Mouse (Mus musculus): Measurements from ENCODE around the gene Rnf207.

Rnf207 gene

GRCm38 (mm10) chr4:152291562-152291961 lies 27.2 kb downstream of the Rnf207 start, which contains the start of gene Hes3:
Gene Hes3 (minus strand): TSS chr4:152291662.
- ChIA-PET POLR2A (interaction anchor here in 3 of 4 experiments (0.7 to 1.8 kb wide), 9 partner anchors 9 to 184 kb away, joined by 3 to 8 read pairs (median 3); partner anchors contain the start of gene Rpl22 (in 1 of the 3)), CTCF (interaction anchor here in 2 of 4 experiments (0.8 to 1.3 kb wide), 6 partner anchors 17 to 150 kb away, joined by 3 to 4 read pairs (median 3); no protein-coding TSS in a partner anchor)

- CTCF ChIA-PET = interaction anchor here (0.5 to 1.6 kb wide), 17 partner anchors 15 to 441 kb away, joined by 3 to 6 read pairs (median 3); partner anchors contain the start of gene Rnf207 (in 1 of the 4)
- POLR2A ChIA-PET = interaction anchor here in 2 of 4 experiments (0.9 to 1.8 kb wide), 7 partner anchors 9 to 183 kb away, joined by 3 to 8 read pairs (median 4); partner anchors contain the start of gene Rpl22 (in 1 of the 2)
Measured at GRCm38 (mm10) chr4:152290991-152291390, 27.8 kb downstream of the Rnf207 start.

- ChIA-PET CTCF (interaction anchor here (0.7 to 1.6 kb wide), 13 partner anchors 14 to 156 kb away, joined by 3 to 6 read pairs (median 3); partner anchors contain the start of gene Rnf207 (in 2 of the 4)), POLR2A (interaction anchor here in 2 of 4 experiments (1.0 to 1.4 kb wide), 4 partner anchors 9 to 182 kb away, joined by 3 to 4 read pairs (median 4); no protein-coding TSS in a partner anchor)
Measured at GRCm38 (mm10) chr4:152290385-152290784, 28.4 kb downstream of the Rnf207 start.

- POLR2A ChIA-PET = interaction anchor here in 1 of 4 experiments (1.0 to 1.7 kb wide), 2 partner anchors 8 to 130 kb away, joined by 3 to 5 read pairs; partner anchors contain the start of genes Hes2 and Icmt
- CTCF ChIA-PET = no interaction called here
Measured at GRCm38 (mm10) chr4:152288398-152288945, 30.3 kb downstream of the Rnf207 start.

GRCm38 (mm10) chr4:152287317-152288120 lies 31.3 kb downstream of the Rnf207 start:
- CTCF ChIA-PET = interaction anchor here (0.8 to 3.1 kb wide), 8 partner anchors 11 to 134 kb away, joined by 3 to 20 read pairs (median 4); partner anchors contain the start of gene Rnf207 (in 1 of the 4)

GRCm38 (mm10) chr4:152286887-152287286 lies 31.9 kb downstream of the Rnf207 start:
- POLR2A ChIA-PET = interaction anchor here in 3 of 4 experiments (0.9 to 1.7 kb wide), 6 partner anchors 10 to 128 kb away, joined by 3 to 5 read pairs (median 3); partner anchors contain the start of genes Icmt (in 2 of the 3), Hes2 (in 1 of the 3) and Rpl22 (in 1 of the 3)

More at GRCm38 (mm10) chr4:152287317-152288120, 31.3 kb downstream of the Rnf207 start:
- POLR2A ChIA-PET = interaction anchor here in 3 of 4 experiments (0.6 to 1.7 kb wide), 8 partner anchors 9 to 267 kb away, joined by 3 to 5 read pairs (median 3); partner anchors contain the start of genes Icmt (in 3 of the 3), Hes2 (in 1 of the 3) and Rpl22 (in 1 of the 3)

GRCm38 (mm10) chr4:152286183-152286582 lies 32.6 kb downstream of the Rnf207 start:
- CTCF ChIA-PET = interaction anchor here (0.5 to 3.1 kb wide), 26 partner anchors 8 to 1767 kb away, joined by 3 to 20 read pairs (median 4); partner anchors contain the start of genes Icmt (in 2 of the 4) and Rnf207 (in 2 of the 4)
- POLR2A ChIA-PET = interaction anchor here in 3 of 4 experiments (0.8 to 2.0 kb wide), 6 partner anchors 10 to 112 kb away, joined by 3 to 6 read pairs (median 3); partner anchors contain the start of gene Icmt (in 2 of the 3)

More at GRCm38 (mm10) chr4:152286887-152287286, 31.9 kb downstream of the Rnf207 start:
- CTCF ChIA-PET = interaction anchor here (0.6 to 3.1 kb wide), 16 partner anchors 10 to 167 kb away, joined by 3 to 20 read pairs (median 4); partner anchors contain the start of gene Rnf207 (in 2 of the 4)

GRCm38 (mm10) chr4:152285505-152285904 lies 33.3 kb downstream of the Rnf207 start:
- CTCF ChIA-PET = interaction anchor here (0.5 to 3.1 kb wide), 23 partner anchors 9 to 1768 kb away, joined by 3 to 20 read pairs (median 4); partner anchors contain the start of gene Icmt (in 2 of the 4)
- POLR2A ChIA-PET = interaction anchor here in 2 of 4 experiments (0.8 to 2.0 kb wide), 4 partner anchors 9 to 99 kb away, joined by 3 to 6 read pairs (median 3); partner anchors contain the start of gene Icmt (in 1 of the 2)

GRCm38 (mm10) chr4:152283186-152283950 lies 35.4 kb downstream of the Rnf207 start:
- ChIA-PET CTCF (interaction anchor here (0.5 to 3.7 kb wide), 32 partner anchors 9 to 1357 kb away, joined by 3 to 27 read pairs (median 4); partner anchors contain the start of genes Icmt (in 2 of the 4), Acot7 (in 1 of the 4) and Rnf207 (in 1 of the 4)), POLR2A (interaction anchor here in 2 of 4 experiments (0.8 to 1.6 kb wide), 5 partner anchors 8 to 42 kb away, joined by 3 to 4 read pairs (median 3); partner anchors contain the start of genes Rnf207 (in 1 of the 2) and Rpl22 (in 1 of the 2))

GRCm38 (mm10) chr4:152282721-152283120 lies 36.1 kb downstream of the Rnf207 start:
- POLR2A ChIA-PET = interaction anchor here (0.7 to 1.6 kb wide), 8 partner anchors 9 to 240 kb away, joined by 3 to 6 read pairs (median 4); partner anchors contain the start of genes Hes3 (in 1 of the 4) and Rpl22 (in 1 of the 4)
- CTCF ChIA-PET = interaction anchor here (0.6 to 3.7 kb wide), 17 partner anchors 9 to 532 kb away, joined by 3 to 27 read pairs (median 5); partner anchors contain the start of genes Acot7 (in 1 of the 4) and Rnf207 (in 1 of the 4)

GRCm38 (mm10) chr4:152281601-152282000 lies 37.2 kb downstream of the Rnf207 start:
- CTCF ChIA-PET = interaction anchor here in 3 of 4 experiments (0.6 to 3.7 kb wide), 18 partner anchors 9 to 313 kb away, joined by 3 to 27 read pairs (median 5); partner anchors contain the start of genes Acot7 (in 1 of the 3), Rnf207 (in 1 of the 3) and Rpl22 (in 1 of the 3)
- POLR2A ChIA-PET = interaction anchor here (0.5 to 1.6 kb wide), 12 partner anchors 9 to 203 kb away, joined by 3 to 10 read pairs (median 4); partner anchors contain the start of genes Hes3 (in 3 of the 4), Icmt (in 1 of the 4) and Rpl22 (in 1 of the 4)

GRCm38 (mm10) chr4:152278986-152279385 lies 39.8 kb downstream of the Rnf207 start:
- ChIA-PET POLR2A (no interaction called here), CTCF (interaction anchor here in 1 of 4 experiments (1.7 kb wide), 1 partner anchor 14 kb away, joined by 4 read pairs; no protein-coding TSS in a partner anchor)

GRCm38 (mm10) chr4:152277916-152278315 lies 40.9 kb downstream of the Rnf207 start:
- CTCF ChIA-PET = interaction anchor here in 2 of 4 experiments (0.7 to 2.5 kb wide), 2 partner anchors 11 to 124 kb away, joined by 3 to 13 read pairs; no protein-coding TSS in a partner anchor
- POLR2A ChIA-PET = no interaction called here

- ChIA-PET CTCF (interaction anchor here (0.5 to 5.3 kb wide), 68 partner anchors 8 to 357 kb away, joined by 3 to 50 read pairs (median 4); partner anchors contain the start of genes Rnf207 (in 2 of the 4), Chd5 (in 1 of the 4) and Icmt (in 1 of the 4)), POLR2A (interaction anchor here in 2 of 4 experiments (1.0 to 1.4 kb wide), 3 partner anchors 9 to 82 kb away, joined by 3 to 6 read pairs (median 3); no protein-coding TSS in a partner anchor)
Measured at GRCm38 (mm10) chr4:152276389-152277347, 42.1 kb downstream of the Rnf207 start.

GRCm38 (mm10) chr4:152274681-152275131 lies 44.1 kb downstream of the Rnf207 start:
- ChIA-PET CTCF (interaction anchor here (0.7 to 5.3 kb wide), 18 partner anchors 9 to 831 kb away, joined by 3 to 50 read pairs (median 4); partner anchors contain the start of genes Hes3 (in 1 of the 4), Rnf207 (in 1 of the 4) and Rpl22 (in 1 of the 4)), POLR2A (interaction anchor here in 3 of 4 experiments (0.6 to 1.2 kb wide), 9 partner anchors 9 to 136 kb away, joined by 3 to 4 read pairs (median 3); partner anchors contain the start of gene Rpl22 (in 1 of the 3))
